Mouse (Mus musculus) hindbrain, embryonic 12.5 days (tissue): ENCODE data around the gene Vmn1r230. TPM values are rescaled to one million over a fixed set of nuclear protein-coding genes. Genes with fewer than 3 reads are reported as not detected.

Experiments
- ATAC-seq: fragments of 200-750 bp; cut with Nextera tagmentation; 2 replicates; pipeline ENCODE4 v1.8.0; 2017; ENCODE audit warnings: moderate TSS enrichment; ENCODE audit not compliant: low FRiP score
- H3K27ac ChIP-seq: fragments of 300-500 bp; sonication (generic); 2 replicates; pipeline ENCODE4 v1.5.1; 2016; ENCODE audit warnings: mild to moderate bottlenecking
- H3K27me3 ChIP-seq: fragments of 300-500 bp; sonication (generic); 2 replicates; pipeline ENCODE4 v1.6.1; 2016; ENCODE audit warnings: mild to moderate bottlenecking
- H3K36me3 ChIP-seq: fragments of 300-500 bp; sonication (generic); 2 replicates; pipeline ENCODE4 v1.6.1; 2016; ENCODE audit warnings: mild to moderate bottlenecking
- H3K4me1 ChIP-seq: fragments of 300-500 bp; sonication (generic); 2 replicates; pipeline ENCODE4 v1.6.1; 2016
- H3K4me2 ChIP-seq: fragments of 300-500 bp; sonication (generic); replicated peaks from 2 replicates; pipeline ENCODE4 v1.6.1; 2016; ENCODE audit warnings: mild to moderate bottlenecking
- H3K4me3 ChIP-seq: fragments of 300-500 bp; sonication (generic); 2 replicates; pipeline ENCODE4 v1.5.1; 2016; ENCODE audit warnings: mild to moderate bottlenecking
- H3K9ac ChIP-seq: fragments of 300-500 bp; sonication (generic); 2 replicates; pipeline ENCODE4 v1.6.1; 2016; ENCODE audit warnings: mild to moderate bottlenecking, moderate library complexity
- H3K9me3 ChIP-seq: fragments of 300-500 bp; sonication (generic); replicated peaks from 2 replicates; pipeline ENCODE4 v1.6.1; 2016; ENCODE audit warnings: mild to moderate bottlenecking
- WGBS: fragments of 180-500 bp; shearing (Covaris S2); methylation state at CpG from one replicate; pipeline ENCODE4 v1.1.7; 2016; 5-methylcytosine and 5-hydroxymethylcytosine counted together
- polyA plus RNA-seq: library from polyadenylated mRNA; unstranded; fragments of >200 nt; fragmentation: Nextera tagmentation; extraction: Ambion mirVana; gene quantifications from 2 replicates; pipeline ENCODE4 v1.2.1, GENCODE M21; 2016

The Vmn1r230 gene
- polyA plus RNA-seq = not detected in 2 replicates

DNA sequence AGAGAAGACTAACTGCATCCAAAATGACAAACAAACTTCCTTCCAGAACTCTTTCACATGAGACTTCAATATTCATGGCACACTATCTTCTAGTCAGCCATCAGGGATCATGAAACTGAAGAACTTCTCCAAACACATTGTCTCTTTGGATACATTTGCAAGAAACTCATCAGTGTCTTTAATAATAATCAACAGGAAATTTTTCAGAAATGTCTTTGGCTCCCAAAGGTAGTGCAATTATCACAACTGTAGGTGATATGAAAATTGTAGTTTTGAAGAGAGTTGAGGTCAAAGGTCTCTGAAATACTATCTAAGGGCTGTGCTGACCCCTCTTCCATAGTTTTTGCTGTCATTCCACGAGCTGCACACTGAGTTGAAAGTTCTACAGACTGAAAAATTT lies at the start of gene Vmn1r230:
Vmn1r230 (plus strand) TSS at position 301 of the 400 bp plus-strand sequence.
- ATAC-seq = no peak
- no peaks in the 10 kb centered on the region for H3K36me3 ChIP-seq
- no peak within 1 kb of the TSS for H3K27ac ChIP-seq
- no peak within 1 kb of the TSS for H3K4me3 ChIP-seq
- H3K9me3 ChIP-seq = no peaks in the 10 kb centered on the region
- H3K27me3 ChIP-seq = no peaks in the 10 kb centered on the region
- no peak within 1 kb of the TSS for H3K4me2 ChIP-seq
- no peaks in the 10 kb centered on the region for H3K4me1 ChIP-seq
- WGBS = 16% methylated on average over 1 of the region's 1 CpGs
- no peak within 1 kb of the TSS for H3K9ac ChIP-seq

DNA sequence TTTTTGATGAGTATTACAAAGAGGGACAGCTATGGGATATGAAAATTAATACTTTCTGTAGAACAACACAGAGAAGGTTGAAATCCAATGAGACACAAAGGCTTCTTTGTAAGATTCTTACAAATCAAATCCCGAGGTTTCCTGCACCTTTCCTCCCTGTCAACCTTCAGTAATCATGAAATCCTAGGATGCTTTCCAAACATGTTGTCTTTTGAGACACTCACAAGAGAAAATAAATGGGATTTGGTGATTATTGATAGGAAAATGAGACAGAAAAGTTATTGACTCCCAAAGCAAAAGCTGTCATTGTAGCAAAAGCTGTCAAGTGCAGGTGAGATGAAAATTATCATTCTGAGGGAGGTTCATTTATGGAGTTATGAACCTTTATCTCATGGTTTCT lies 29.0 kb upstream of the Vmn1r230 start, which contains the start of gene Vmn1r229:
Vmn1r229 (plus strand) TSS at position 301 of the 400 bp plus-strand sequence.
- WGBS = 62% methylated on average over 1 of the region's 1 CpGs
- Histone ChIP-seq H3K27me3 (no peaks in the 10 kb centered on the region), H3K36me3 (no peaks in the 10 kb centered on the region), H3K9me3 (peaks cover 9% of the 10 kb centered on the region; the same call in 1 of the 2 replicates), H3K4me3 (no peak within 1 kb of the TSS), H3K4me2 (no peak within 1 kb of the TSS), H3K9ac (no peak within 1 kb of the TSS), H3K4me1 (no peaks in the 10 kb centered on the region), H3K27ac (no peak within 1 kb of the TSS)
- no peak for ATAC-seq

Other genes starting within 250 kb of the Vmn1r230 start
- 0.03 TPM in 1 of 2 replicates, not detected in the other for gene Vmn2r110, start 244.0 kb upstream of the Vmn1r230 start, polyA plus RNA-seq
- gene Fpr-rs3, start 215.6 kb upstream of the Vmn1r230 start, polyA plus RNA-seq = not detected in 2 replicates
- not detected in 2 replicates for gene Vmn1r226, start 157.6 kb upstream of the Vmn1r230 start, polyA plus RNA-seq
- not detected in 2 replicates for gene Vmn1r227, start 110.6 kb upstream of the Vmn1r230 start, polyA plus RNA-seq
- not detected in 2 replicates for gene Vmn1r228, start 54.3 kb upstream of the Vmn1r230 start, polyA plus RNA-seq
- gene Vmn1r229, start 28.9 kb upstream of the Vmn1r230 start, polyA plus RNA-seq = 0.03 TPM in 1 of 2 replicates, not detected in the other
- gene Vmn1r231, start 64.6 kb downstream of the Vmn1r230 start, polyA plus RNA-seq = not detected in 2 replicates
- not detected in 2 replicates for gene Vmn1r232, start 79.3 kb downstream of the Vmn1r230 start, polyA plus RNA-seq
- 490 and 499 TPM in 2 replicates for gene Ppp2r1a, start 104.9 kb downstream of the Vmn1r230 start, polyA plus RNA-seq
- not detected in 2 replicates for gene Vmn1r233, start 156.0 kb downstream of the Vmn1r230 start, polyA plus RNA-seq
- gene Zfp160, start 168.5 kb downstream of the Vmn1r230 start, polyA plus RNA-seq = 18.7 and 19.8 TPM in 2 replicates